Mouse (Mus musculus) heart, postnatal 0 days (tissue): ENCODE results near the gene Mafb. TPM values are rescaled to one million over a fixed set of nuclear protein-coding genes. Genes with fewer than 3 reads are reported as not detected.

Source experiments
- ATAC-seq: fragments of 200-750 bp; cut with Nextera tagmentation; 2 replicates; pipeline ENCODE4 v1.8.0; 2017; ENCODE audit warnings: low read depth, moderate number of reproducible peaks, moderate library complexity; ENCODE audit not compliant: insufficient read depth
- DNase-seq: peaks from one replicate; pipeline ENCODE4 v3.0.0-alpha.2; 2016; ENCODE audit warnings: low spot score
- H3K27ac ChIP-seq: fragments of 300-500 bp; sonication (generic); 2 replicates; pipeline ENCODE4 v1.5.1; 2014; ENCODE audit warnings: low read depth, mild to moderate bottlenecking
- H3K27me3 ChIP-seq: fragments of 300-500 bp; sonication (generic); 2 replicates; pipeline ENCODE4 v1.6.1; 2014; ENCODE audit warnings: low read length, mixed read lengths; ENCODE audit not compliant: control insufficient read depth, insufficient read depth
- H3K36me3 ChIP-seq: fragments of 300-500 bp; sonication (generic); replicated peaks from 2 replicates; pipeline ENCODE4 v1.6.1; 2014; ENCODE audit warnings: low read length, mixed read lengths; ENCODE audit not compliant: control insufficient read depth, insufficient read depth
- H3K4me1 ChIP-seq: fragments of 300-500 bp; sonication (generic); 2 replicates; pipeline ENCODE4 v1.6.1; 2014; ENCODE audit warnings: antibody characterized with exemption; ENCODE audit not compliant: control insufficient read depth, insufficient read depth
- H3K4me2 ChIP-seq: fragments of 300-500 bp; sonication (generic); 2 replicates; pipeline ENCODE4 v1.6.1; 2014; ENCODE audit warnings: low read depth, mild to moderate bottlenecking, low read length, moderate library complexity
- H3K4me3 ChIP-seq: fragments of 300-500 bp; sonication (generic); 2 replicates; pipeline ENCODE4 v1.5.1; 2014; ENCODE audit warnings: low read depth, low read length
- H3K9ac ChIP-seq: fragments of 300-500 bp; sonication (generic); replicated peaks from 2 replicates; pipeline ENCODE4 v1.6.1; 2014; ENCODE audit warnings: low read depth, low read length, mixed read lengths
- H3K9me3 ChIP-seq: fragments of 300-500 bp; sonication (generic); replicated peaks from 2 replicates; pipeline ENCODE4 v1.6.1; 2016; ENCODE audit warnings: low read length; ENCODE audit not compliant: control insufficient read depth
- CTCF ChIP-seq: IDR thresholded peaks from 2 replicates; pipeline ENCODE4 v1.5.1; 2016; ENCODE audit warnings: antibody characterized with exemption, control low read depth, low read depth
- EP300 ChIP-seq: IDR thresholded peaks from 2 replicates; pipeline ENCODE4 v1.6.1; 2016; ENCODE audit warnings: antibody characterized with exemption, low read depth
- WGBS: fragments of 180-500 bp; shearing (Covaris S2); extraction: QIAGEN DNeasy Blood & Tissue Kit; methylation state at CpG from one replicate; pipeline ENCODE4 v1.1.7; 2014; 5-methylcytosine and 5-hydroxymethylcytosine counted together
- polyA plus RNA-seq: library from polyadenylated mRNA; unstranded; fragments of >200 nt; fragmentation: Nextera tagmentation; extraction: Ambion mirVana; gene quantifications from 2 replicates; pipeline ENCODE4 v1.2.1, GENCODE M21; 2015
- total RNA-seq: library from RNA; depleted of rRNA; stranded (reverse); fragments of >200 nt; gene quantifications from 2 replicates; pipeline ENCODE4 v1.2.3, GENCODE M21; 2014; ENCODE audit warnings: low replicate concordance

Gene Mafb
- total and polyA plus RNA-seq, 2 experiments from 2014 or later = 4.5 to 4.8 TPM

DNA sequence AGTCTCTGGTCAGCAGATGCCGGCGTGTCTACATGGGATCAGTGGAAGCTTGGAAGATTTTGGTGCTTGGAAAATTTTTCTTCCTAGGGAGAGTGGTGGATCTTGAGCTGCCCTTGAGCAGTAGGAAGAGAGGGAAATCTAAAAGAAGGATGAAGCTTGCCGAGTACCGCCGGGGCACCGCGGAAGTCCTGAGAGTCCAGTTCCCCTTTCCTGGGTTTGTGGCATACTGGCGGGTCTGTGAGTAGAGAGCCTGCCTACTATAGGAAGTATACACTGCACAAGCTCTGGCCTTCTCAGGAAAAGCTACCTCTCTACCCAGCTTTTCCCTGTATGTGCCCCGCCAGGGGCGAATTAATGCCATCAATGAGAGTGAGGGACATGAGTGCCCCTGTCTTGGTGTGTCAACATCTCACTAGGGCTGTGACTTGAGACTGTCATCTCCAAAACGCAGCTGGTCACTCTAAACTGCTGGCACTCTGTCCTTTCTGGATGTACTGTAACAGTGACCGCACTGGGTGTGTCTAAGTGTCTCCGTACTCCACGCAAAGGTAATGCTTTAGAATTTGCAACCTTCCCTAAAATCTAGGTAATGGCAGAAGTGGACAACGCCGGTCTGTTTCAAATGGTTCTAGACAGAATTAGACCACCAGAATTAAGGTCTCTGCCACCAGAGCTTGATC, 5.3 kb downstream of the Mafb start:
- H3K4me3 ChIP-seq = no peak overlapping the region
- DNase-seq (no peak), ATAC-seq (no peak)
- 39% methylated on average over 16 of the region's 16 CpGs for WGBS
- H3K9ac ChIP-seq = no peak overlapping the region
- H3K27me3 ChIP-seq = peaks cover 62% of the 10 kb centered on the region
- no peak overlapping the region for H3K4me2 ChIP-seq
- peaks cover 16% of the 10 kb centered on the region; the same call in 1 of the 2 replicates for H3K4me1 ChIP-seq
- H3K27ac ChIP-seq = no peak overlapping the region
- no peak for TF ChIP-seq EP300
- no peak for TF ChIP-seq CTCF
- no peaks in the 10 kb centered on the region for H3K36me3 ChIP-seq
- H3K9me3 ChIP-seq = no peaks in the 10 kb centered on the region

GRCm38 (mm10) chr2:160360234-160360874, 6.5 kb downstream of the Mafb start:
- Histone ChIP-seq H3K9ac (no peak overlapping the region), H3K27me3 (peaks cover 62% of the 10 kb centered on the region), H3K4me2 (no peak overlapping the region), H3K9me3 (no peaks in the 10 kb centered on the region), H3K36me3 (no peaks in the 10 kb centered on the region), H3K4me3 (no peak overlapping the region), H3K27ac (no peak overlapping the region), H3K4me1 (0 out of 2 replicates have a peak, but pooled peaks cover 6% of the 10 kb centered on the region)
- TF ChIP-seq EP300 = no peak
- TF ChIP-seq CTCF = no peak
- ATAC-seq (no peak), DNase-seq (no peak)
- 37% methylated on average over 8 of the region's 8 CpGs for WGBS

DNA sequence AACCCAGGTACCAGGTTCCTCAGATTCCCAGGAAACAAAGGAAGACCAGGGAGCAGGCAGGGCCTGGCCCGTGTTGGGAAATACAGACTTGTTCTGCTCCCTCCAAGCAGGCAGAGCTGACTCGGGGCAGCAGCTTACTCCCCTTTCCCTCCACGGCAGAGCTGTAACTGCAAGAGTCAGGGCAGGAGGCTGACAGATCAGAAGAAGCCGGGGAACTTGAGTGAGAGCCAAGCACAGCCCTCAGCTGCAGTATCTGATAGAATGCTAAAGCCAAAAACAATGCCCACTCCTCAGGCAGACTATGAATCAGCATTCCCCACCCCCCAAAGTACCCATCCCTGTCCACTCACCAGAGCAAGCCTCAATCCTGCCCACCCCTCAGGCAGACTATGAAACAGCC, 8.0 kb downstream of the Mafb start:
- no peaks in the 10 kb centered on the region for H3K4me1 ChIP-seq
- H3K9me3 ChIP-seq = no peaks in the 10 kb centered on the region
- H3K36me3 ChIP-seq = no peaks in the 10 kb centered on the region
- ATAC-seq = no peak
- no peak for DNase-seq
- H3K4me2 ChIP-seq = no peak overlapping the region
- H3K9ac ChIP-seq = no peak overlapping the region
- TF ChIP-seq EP300 = no peak
- no peak for TF ChIP-seq CTCF
- H3K27me3 ChIP-seq = peaks cover 66% of the 10 kb centered on the region
- H3K4me3 ChIP-seq = no peak overlapping the region
- H3K27ac ChIP-seq = no peak overlapping the region
- WGBS = 4% methylated on average over 4 of the region's 4 CpGs

DNA sequence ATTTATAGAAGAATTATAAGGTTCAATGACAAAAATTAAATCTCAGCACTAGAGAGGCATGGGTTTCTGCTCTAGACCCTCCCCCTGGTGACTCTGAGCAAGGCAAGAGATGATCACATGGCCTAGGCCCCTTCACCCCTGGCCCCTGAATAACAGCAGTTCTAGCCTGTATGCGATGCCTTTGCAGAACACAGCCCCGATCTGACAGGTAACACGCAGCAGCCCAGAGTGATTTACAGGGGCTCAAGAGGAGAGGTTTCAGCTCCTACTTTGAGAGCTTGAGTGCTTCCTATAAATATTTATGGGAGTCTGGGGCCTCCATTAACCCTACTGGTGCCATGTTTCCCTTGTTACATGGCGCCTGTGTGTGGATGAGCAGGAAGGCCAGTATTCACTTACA, 9.4 kb downstream of the Mafb start:
- no peaks in the 10 kb centered on the region for H3K4me1 ChIP-seq
- H3K9me3 ChIP-seq = no peaks in the 10 kb centered on the region
- peaks cover 55% of the 10 kb centered on the region for H3K27me3 ChIP-seq
- H3K9ac ChIP-seq = no peak overlapping the region
- no peak overlapping the region for H3K4me3 ChIP-seq
- WGBS = 66% methylated on average over 4 of the region's 4 CpGs
- ATAC-seq (no peak), DNase-seq (no peak)
- no peaks in the 10 kb centered on the region for H3K36me3 ChIP-seq
- no peak overlapping the region for H3K4me2 ChIP-seq
- H3K27ac ChIP-seq = no peak overlapping the region
- TF ChIP-seq EP300 = no peak
- no peak for TF ChIP-seq CTCF

- 46% methylated on average over 5 of the region's 5 CpGs for WGBS
Measured at GRCm38 (mm10) chr2:160356132-160356531, 10.7 kb downstream of the Mafb start.

More at GRCm38 (mm10) chr2:160356132-160356531, 10.7 kb downstream of the Mafb start:
- ATAC-seq = no peak
- H3K27ac ChIP-seq = no peak overlapping the region
- H3K9me3 ChIP-seq = no peaks in the 10 kb centered on the region
- H3K36me3 ChIP-seq = no peaks in the 10 kb centered on the region
- no peak for DNase-seq
- TF ChIP-seq EP300 (no peak), CTCF (peak; percentile 45)
- H3K9ac ChIP-seq = no peak overlapping the region
- H3K27me3 ChIP-seq = peaks cover 42% of the 10 kb centered on the region
- H3K4me2 ChIP-seq = no peak overlapping the region
- peaks cover 4% of the 10 kb centered on the region; the same call in 1 of the 2 replicates for H3K4me1 ChIP-seq
- H3K4me3 ChIP-seq = no peak overlapping the region
